Mouse (Mus musculus): ENCODE results near the gene Aspm.
"Not testable (repeated sequence)": the region's sequence is repeated elsewhere in the genome, so short reads cannot be mapped to it uniquely, and the experiment has no call there.

Gene Aspm

GRCm38 (mm10) chr1:139454340-139455225 is at the start of gene Aspm:
Gene Aspm, plus strand, starts transcription at chr1:139454772.
- peak; percentile 96 for DNase-seq (ENCODE audit: low read depth, low spot score)

GRCm38 (mm10) chr1:139405766-139406165 is 48.8 kb upstream of the Aspm start:
- DNase-seq (ENCODE audit: low read depth, low spot score): no peak

- no peak for DNase-seq (ENCODE audit: low read depth, low spot score)
Observed at GRCm38 (mm10) chr1:139407701-139408100, 46.9 kb upstream of the Aspm start.

- not testable (repeated sequence) for DNase-seq (ENCODE audit: low read depth, low spot score)
Observed at GRCm38 (mm10) chr1:139412365-139412764, 42.2 kb upstream of the Aspm start.

GRCm38 (mm10) chr1:139413465-139413864 is 41.1 kb upstream of the Aspm start:
- no peak for DNase-seq (ENCODE audit: low read depth, low spot score)

GRCm38 (mm10) chr1:139421521-139421874 is 33.1 kb upstream of the Aspm start:
- no peak for DNase-seq (ENCODE audit: low read depth, low spot score)

- DNase-seq (ENCODE audit: low read depth, low spot score): peak; percentile 78
Observed at GRCm38 (mm10) chr1:139421875-139422791, 32.4 kb upstream of the Aspm start, which contains the start of gene Zbtb41. Gene Zbtb41, plus strand, starts transcription at chr1:139422288.

- peak; percentile 12 for DNase-seq (ENCODE audit: low read depth, low spot score)
Observed at GRCm38 (mm10) chr1:139422941-139423340, 31.6 kb upstream of the Aspm start.

- no peak for DNase-seq (ENCODE audit: low read depth, low spot score)
Observed at GRCm38 (mm10) chr1:139423931-139424330, 30.6 kb upstream of the Aspm start.

- no peak for DNase-seq (ENCODE audit: low read depth, low spot score)
Observed at GRCm38 (mm10) chr1:139425006-139425405, 29.6 kb upstream of the Aspm start.

GRCm38 (mm10) chr1:139438373-139438772 is 16.2 kb upstream of the Aspm start:
- no peak for DNase-seq (ENCODE audit: low read depth, low spot score)

- not testable (repeated sequence) for DNase-seq (ENCODE audit: low read depth, low spot score)
Observed at GRCm38 (mm10) chr1:139443103-139443502, 11.5 kb upstream of the Aspm start.

GRCm38 (mm10) chr1:139455226-139455869 is 776 bp downstream of the Aspm start:
- DNase-seq (ENCODE audit: low read depth, low spot score): peak; percentile 40

- DNase-seq (ENCODE audit: low read depth, low spot score): no peak
Observed at GRCm38 (mm10) chr1:139460807-139461206, 6.2 kb downstream of the Aspm start.

GRCm38 (mm10) chr1:139465936-139466335 is 11.4 kb downstream of the Aspm start:
- no peak for DNase-seq (ENCODE audit: low read depth, low spot score)

GRCm38 (mm10) chr1:139478898-139479297 is 24.3 kb downstream of the Aspm start:
- no peak for DNase-seq (ENCODE audit: low read depth, low spot score)

GRCm38 (mm10) chr1:139480246-139480645 is 25.7 kb downstream of the Aspm start:
- DNase-seq (ENCODE audit: low read depth, low spot score): no peak

GRCm38 (mm10) chr1:139481146-139481545 is 26.6 kb downstream of the Aspm start:
- no peak for DNase-seq (ENCODE audit: low read depth, low spot score)

- no peak for DNase-seq (ENCODE audit: low read depth, low spot score)
Observed at GRCm38 (mm10) chr1:139494630-139495029, 40.1 kb downstream of the Aspm start.

GRCm38 (mm10) chr1:139495408-139495807 is 40.8 kb downstream of the Aspm start:
- no peak for DNase-seq (ENCODE audit: low read depth, low spot score)

- no peak for DNase-seq (ENCODE audit: low read depth, low spot score)
Observed at GRCm38 (mm10) chr1:139496212-139496611, 41.6 kb downstream of the Aspm start.

- no peak for DNase-seq (ENCODE audit: low read depth, low spot score)
Observed at GRCm38 (mm10) chr1:139499751-139500150, 45.2 kb downstream of the Aspm start.
